Mouse (Mus musculus) forebrain, embryonic 11.5 days (tissue): ENCODE results near the gene Thsd1. TPM values are rescaled to one million over a fixed set of nuclear protein-coding genes. Genes with fewer than 3 reads are reported as not detected.

Source experiments
- ATAC-seq: fragments of 200-750 bp; cut with Nextera tagmentation; replicated peaks from 2 replicates; pipeline ENCODE4 v1.8.0; 2017; ENCODE audit warnings: moderate TSS enrichment; ENCODE audit not compliant: low FRiP score
- DNase-seq: peaks from one replicate; pipeline ENCODE4 v3.0.0-alpha.2; 2017; ENCODE audit warnings: low spot score
- H3K27ac ChIP-seq: fragments of 300-500 bp; sonication (generic); 2 replicates; pipeline ENCODE4 v1.5.1; 2014; ENCODE audit warnings: low read depth, low read length
- H3K27me3 ChIP-seq: fragments of 300-500 bp; sonication (generic); 2 replicates; pipeline ENCODE4 v1.6.1; 2014; ENCODE audit warnings: mild to moderate bottlenecking, low read length, mixed read lengths; ENCODE audit not compliant: control insufficient read depth, insufficient read depth
- H3K36me3 ChIP-seq: fragments of 300-500 bp; sonication (generic); 2 replicates; pipeline ENCODE4 v1.6.1; 2014; ENCODE audit warnings: mild to moderate bottlenecking, low read length, moderate library complexity, mixed read lengths; ENCODE audit not compliant: control insufficient read depth, insufficient read depth
- H3K4me1 ChIP-seq: fragments of 300-500 bp; sonication (generic); replicated peaks from 2 replicates; pipeline ENCODE4 v1.6.1; 2014; ENCODE audit warnings: low read length, mixed read lengths; ENCODE audit not compliant: control insufficient read depth, insufficient read depth
- H3K4me2 ChIP-seq: fragments of 300-500 bp; sonication (generic); 2 replicates; pipeline ENCODE4 v1.6.1; 2014; ENCODE audit warnings: low read depth, mild to moderate bottlenecking, low read length, moderate library complexity, mixed read lengths; ENCODE audit not compliant: severe bottlenecking
- H3K4me3 ChIP-seq: fragments of 300-500 bp; sonication (generic); 2 replicates; pipeline ENCODE4 v1.5.1; 2014; ENCODE audit warnings: low read depth, low read length
- H3K9ac ChIP-seq: fragments of 300-500 bp; sonication (generic); 2 replicates; pipeline ENCODE4 v1.6.1; 2014; ENCODE audit warnings: low read length
- H3K9me3 ChIP-seq: fragments of 300-500 bp; sonication (generic); 2 replicates; pipeline ENCODE4 v1.6.1; 2016; ENCODE audit warnings: low read length, mixed read lengths; ENCODE audit not compliant: control insufficient read depth
- WGBS: fragments of 180-500 bp; shearing (Covaris S2); extraction: QIAGEN DNeasy Blood & Tissue Kit; methylation state at CpG from one replicate; pipeline ENCODE4 v1.1.7; 2014; 5-methylcytosine and 5-hydroxymethylcytosine counted together
- polyA plus RNA-seq: library from polyadenylated mRNA; unstranded; fragments of >200 nt; fragmentation: Nextera tagmentation; extraction: Ambion mirVana; gene quantifications from 2 replicates; pipeline ENCODE4 v1.2.1, GENCODE M21; 2014

Gene Thsd1
- polyA plus RNA-seq, 1 experiment from 2014 or later = 8.3 TPM

- no peaks in the 10 kb centered on the region for H3K9me3 ChIP-seq
- H3K27me3 ChIP-seq = no peaks in the 10 kb centered on the region
- 84% methylated on average over 4 of the region's 4 CpGs for WGBS
- H3K9ac ChIP-seq = no peak overlapping the region
- H3K4me1 ChIP-seq = no peaks in the 10 kb centered on the region
- no peaks in the 10 kb centered on the region; the same call in 1 of the 2 replicates for H3K36me3 ChIP-seq
- no peak for DNase-seq
- H3K4me3 ChIP-seq = no peak overlapping the region
- no peak overlapping the region for H3K27ac ChIP-seq
- ATAC-seq = no peak
- H3K4me2 ChIP-seq = no peak overlapping the region
These were observed 19.6 kb upstream of the Thsd1 start for GRCm38 (mm10) chr8:22207535-22207934.

GRCm38 (mm10) chr8:22209012-22209411, 18.1 kb upstream of the Thsd1 start:
- H3K27ac ChIP-seq = no peak overlapping the region

GRCm38 (mm10) chr8:22214826-22215225, 12.3 kb upstream of the Thsd1 start:
- ATAC-seq = no peak
- H3K36me3 ChIP-seq = peaks cover 4% of the 10 kb centered on the region; the same call in 1 of the 2 replicates

More at GRCm38 (mm10) chr8:22209012-22209411, 18.1 kb upstream of the Thsd1 start:
- no peak overlapping the region for H3K9ac ChIP-seq
- no peaks in the 10 kb centered on the region for H3K9me3 ChIP-seq
- ATAC-seq = no peak
- no peak overlapping the region for H3K4me2 ChIP-seq
- H3K4me3 ChIP-seq = no peak overlapping the region
- no peaks in the 10 kb centered on the region for H3K27me3 ChIP-seq
- no peak for DNase-seq
- H3K36me3 ChIP-seq = peaks cover 4% of the 10 kb centered on the region; the same call in 1 of the 2 replicates
- no peaks in the 10 kb centered on the region for H3K4me1 ChIP-seq
- 67% methylated on average over 5 of the region's 5 CpGs for WGBS

GRCm38 (mm10) chr8:22226361-22226760, 752 bp upstream of the Thsd1 start:
- H3K4me2 ChIP-seq = no peak overlapping the region
- no peak for DNase-seq

More at GRCm38 (mm10) chr8:22214826-22215225, 12.3 kb upstream of the Thsd1 start:
- no peak overlapping the region for H3K27ac ChIP-seq
- no peak overlapping the region for H3K4me2 ChIP-seq
- DNase-seq = no peak
- no peaks in the 10 kb centered on the region for H3K4me1 ChIP-seq
- no peak overlapping the region for H3K9ac ChIP-seq
- WGBS = 97% methylated on average over 10 of the region's 10 CpGs
- no peaks in the 10 kb centered on the region for H3K9me3 ChIP-seq
- H3K27me3 ChIP-seq = no peaks in the 10 kb centered on the region
- no peak overlapping the region for H3K4me3 ChIP-seq

GRCm38 (mm10) chr8:22228621-22229020, 1.5 kb downstream of the Thsd1 start:
- Histone ChIP-seq H3K36me3 (no peaks in the 10 kb centered on the region), H3K9ac (no peak overlapping the region), H3K9me3 (no peaks in the 10 kb centered on the region), H3K4me2 (no peak overlapping the region; the same call in 1 of the 2 replicates), H3K4me3 (no peak overlapping the region), H3K4me1 (0 out of 2 replicates have a peak, but pooled peaks cover 2% of the 10 kb centered on the region), H3K27ac (no peak overlapping the region), H3K27me3 (0 out of 2 replicates have a peak, but pooled peaks cover 2% of the 10 kb centered on the region)
- no peak for DNase-seq
- WGBS = 34% methylated on average over 7 of the region's 7 CpGs
- no peak for ATAC-seq

More at GRCm38 (mm10) chr8:22226361-22226760, 752 bp upstream of the Thsd1 start:
- 0 out of 2 replicates have a peak, but pooled peaks cover 2% of the 10 kb centered on the region for H3K27me3 ChIP-seq
- H3K4me1 ChIP-seq = 0 out of 2 replicates have a peak, but pooled peaks cover 2% of the 10 kb centered on the region
- H3K9me3 ChIP-seq = no peaks in the 10 kb centered on the region
- H3K27ac ChIP-seq = no peak overlapping the region
- 65% methylated on average over 8 of the region's 8 CpGs for WGBS
- no peak overlapping the region for H3K9ac ChIP-seq
- H3K4me3 ChIP-seq = no peak overlapping the region
- no peaks in the 10 kb centered on the region for H3K36me3 ChIP-seq
- ATAC-seq = no peak; the same call in 1 of the 2 replicates

- DNase-seq = no peak
- 90% methylated on average over 9 of the region's 9 CpGs for WGBS
- Histone ChIP-seq H3K4me1 (no peaks in the 10 kb centered on the region), H3K4me2 (no peak overlapping the region), H3K9me3 (no peaks in the 10 kb centered on the region), H3K4me3 (no peak overlapping the region), H3K9ac (no peak overlapping the region), H3K36me3 (no peaks in the 10 kb centered on the region), H3K27me3 (no peaks in the 10 kb centered on the region), H3K27ac (no peak overlapping the region)
- ATAC-seq = no peak
These were observed 15.9 kb downstream of the Thsd1 start for GRCm38 (mm10) chr8:22242986-22243385.

GRCm38 (mm10) chr8:22245663-22246062, 18.6 kb downstream of the Thsd1 start:
- Histone ChIP-seq H3K9me3 (no peaks in the 10 kb centered on the region), H3K4me1 (no peaks in the 10 kb centered on the region), H3K4me3 (no peak overlapping the region), H3K9ac (no peak overlapping the region), H3K36me3 (no peaks in the 10 kb centered on the region), H3K4me2 (no peak overlapping the region), H3K27ac (no peak overlapping the region), H3K27me3 (no peaks in the 10 kb centered on the region)
- DNase-seq = no peak
- no peak for ATAC-seq
- WGBS = 61% methylated on average over 1 of the region's 1 CpGs

GRCm38 (mm10) chr8:22247956-22248355, 20.8 kb downstream of the Thsd1 start:
- H3K27me3 ChIP-seq = no peaks in the 10 kb centered on the region
- H3K4me3 ChIP-seq = no peak overlapping the region
- H3K9me3 ChIP-seq = no peaks in the 10 kb centered on the region
- no peak overlapping the region for H3K27ac ChIP-seq
- H3K4me1 ChIP-seq = no peaks in the 10 kb centered on the region
- no peak for DNase-seq
- no peaks in the 10 kb centered on the region for H3K36me3 ChIP-seq
- no peak overlapping the region for H3K4me2 ChIP-seq
- H3K9ac ChIP-seq = no peak overlapping the region
- 62% methylated on average over 12 of the region's 12 CpGs for WGBS
- no peak for ATAC-seq

GRCm38 (mm10) chr8:22249080-22249479, 22.0 kb downstream of the Thsd1 start:
- ATAC-seq = no peak
- no peak overlapping the region for H3K27ac ChIP-seq
- WGBS = 88% methylated on average over 9 of the region's 9 CpGs

More at GRCm38 (mm10) chr8:22249080-22249479, 22.0 kb downstream of the Thsd1 start:
- no peak for DNase-seq
- no peaks in the 10 kb centered on the region for H3K27me3 ChIP-seq
- H3K9ac ChIP-seq = no peak overlapping the region
- H3K4me2 ChIP-seq = no peak overlapping the region
- no peaks in the 10 kb centered on the region for H3K4me1 ChIP-seq
- no peak overlapping the region for H3K4me3 ChIP-seq
- no peaks in the 10 kb centered on the region for H3K9me3 ChIP-seq
- H3K36me3 ChIP-seq = no peaks in the 10 kb centered on the region
